Mouse (Mus musculus): ENCODE data around the gene Rassf7. TPM values are rescaled to one million over a fixed set of nuclear protein-coding genes. Genes with fewer than 3 reads are reported as not detected.
A peak's percentile ranks its signal among the peaks of the same experiment; 100 is the strongest.

Rassf7 gene
- total and polyA plus RNA-seq, 2 experiments from 2014 or later, result 23.3 to 24.5 TPM

DNA sequence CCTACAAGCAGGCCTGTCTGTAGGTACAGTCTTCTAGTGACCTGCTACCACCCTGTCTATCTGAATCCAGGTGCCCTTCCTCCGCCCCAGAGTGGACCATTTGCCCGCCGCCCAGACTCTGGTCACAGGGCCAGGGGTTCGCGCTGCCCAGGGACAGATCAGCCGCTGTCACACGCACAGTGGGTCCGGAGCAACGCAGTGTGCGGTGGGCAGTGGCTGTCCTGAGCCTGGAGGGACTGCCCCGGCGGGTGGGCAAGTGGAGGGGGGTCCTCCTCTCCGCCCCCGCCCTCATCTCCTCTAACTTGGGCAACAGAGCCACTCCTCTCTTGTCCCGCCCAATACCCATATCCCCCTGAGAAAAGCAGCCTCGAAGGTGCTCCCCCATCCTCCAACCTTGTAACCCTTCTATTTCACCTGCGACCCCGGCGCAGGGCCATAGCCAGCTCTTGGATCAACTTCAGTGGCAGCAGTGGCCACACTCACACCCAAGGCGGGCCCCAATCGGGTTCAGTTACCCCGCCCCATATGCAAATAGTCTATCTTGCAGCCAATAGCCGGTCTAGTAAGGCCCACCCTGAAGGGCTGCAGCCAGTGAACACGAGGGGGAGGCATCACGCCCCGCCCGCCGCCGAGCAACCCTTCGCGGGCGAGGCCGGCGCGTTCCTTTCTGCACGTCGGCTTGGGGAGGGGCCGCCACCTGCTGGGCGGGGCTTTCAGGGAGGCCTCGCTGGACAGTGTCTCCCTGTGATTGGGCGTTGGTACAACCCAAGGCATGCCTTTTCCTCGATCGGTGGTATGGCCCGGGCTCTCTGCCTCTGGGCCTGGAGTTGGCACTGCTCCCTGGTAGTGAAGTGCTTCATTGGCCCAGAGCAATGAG lies 5.8 kb downstream of the Rassf7 start:
- WGBS, result 2% methylated on average over 44 of the region's 44 CpGs
- peak; percentile 39 for TF ChIP-seq CTCF (IDR thresholded peaks at IDR 0.05; ENCODE audit: low read depth)

DNA sequence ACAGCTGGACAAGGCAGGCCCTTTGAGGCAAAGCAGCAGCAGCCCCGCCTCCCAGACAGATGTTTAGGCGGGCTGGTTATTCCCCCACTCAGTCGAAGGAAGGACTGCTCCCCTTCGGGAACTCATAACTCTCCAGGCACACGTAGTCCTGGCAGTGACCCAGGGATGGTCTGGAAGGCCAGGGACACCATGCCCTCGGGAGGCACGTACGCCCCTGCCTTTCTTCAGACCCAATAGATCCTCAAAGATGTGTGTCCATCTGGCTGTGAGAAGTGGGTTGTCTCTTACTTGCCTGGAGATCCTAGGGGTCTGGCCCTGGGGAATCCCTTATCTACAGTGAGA lies 6.4 kb downstream of the Rassf7 start:
- Histone ChIP-seq H3K4me2 (ENCODE audit: low read depth, low read length) (peak overlapping the region; percentile 68), H3K9ac (replicated peaks; ENCODE audit: low read length) (peak overlapping the region; percentile 44), H3K4me1 (ENCODE audit: insufficient read depth, low read length) (peaks cover 16% of the 10 kb centered on the region), H3K27me3 (ENCODE audit: insufficient read depth, low read length) (no peaks in the 10 kb centered on the region), H3K9me3 (ENCODE audit: low read length) (no peaks in the 10 kb centered on the region), H3K36me3 (ENCODE audit: insufficient read depth, low read length) (no peaks in the 10 kb centered on the region), H3K27ac (peak overlapping the region; percentile 36; the same call in 1 of the 2 replicates), H3K4me3 (ENCODE audit: low read length) (peak overlapping the region; percentile 45)
- no peak for TF ChIP-seq CTCF (IDR thresholded peaks at IDR 0.05; ENCODE audit: low read depth)
- ATAC-seq (no peak), DNase-seq (ENCODE audit: low spot score) (no peak)
- WGBS, result 5% methylated on average over 8 of the region's 8 CpGs

More for the DNA sequence above, 5.8 kb downstream of the Rassf7 start:
- Histone ChIP-seq H3K36me3 (ENCODE audit: insufficient read depth, low read length) (no peaks in the 10 kb centered on the region), H3K4me1 (ENCODE audit: insufficient read depth, low read length) (peaks cover 18% of the 10 kb centered on the region), H3K9me3 (ENCODE audit: low read length) (no peaks in the 10 kb centered on the region), H3K9ac (replicated peaks; ENCODE audit: low read length) (peak overlapping the region; percentile 44), H3K27me3 (ENCODE audit: insufficient read depth, low read length) (no peaks in the 10 kb centered on the region), H3K27ac (peak overlapping the region; percentile 36; the same call in 1 of the 2 replicates), H3K4me3 (ENCODE audit: low read length) (peak overlapping the region; percentile 45), H3K4me2 (ENCODE audit: low read depth, low read length) (peak overlapping the region; percentile 68)
- ATAC-seq (peak; percentile 98), DNase-seq (ENCODE audit: low spot score) (peak; percentile 98)

DNA sequence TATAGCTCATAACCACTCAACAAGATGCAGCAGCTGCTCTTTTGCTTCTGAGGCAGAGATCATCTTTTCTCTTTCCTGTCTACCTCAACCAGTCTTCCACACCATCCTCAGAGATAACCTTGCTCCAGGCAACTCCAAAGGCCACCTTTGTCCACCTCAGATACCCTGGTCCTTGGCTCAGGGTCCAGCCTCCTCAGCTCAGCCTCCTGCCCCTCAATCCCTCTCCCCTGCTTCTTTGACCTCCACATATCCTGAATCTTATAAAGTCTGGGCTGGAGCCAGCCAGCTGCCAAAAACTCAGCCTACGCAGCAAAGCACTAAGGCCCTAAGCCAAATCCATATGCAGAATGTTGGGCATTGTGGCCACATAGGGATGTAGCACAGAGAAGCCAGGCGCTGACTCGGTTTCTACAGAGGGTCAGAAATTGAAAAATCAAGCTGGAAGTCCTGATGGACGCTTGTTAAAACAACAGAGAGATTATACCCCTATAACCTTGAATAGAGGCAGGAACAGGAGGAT lies 7.1 kb downstream of the Rassf7 start:
- H3K36me3 ChIP-seq (ENCODE audit: insufficient read depth, low read length), result no peaks in the 10 kb centered on the region
- peaks cover 16% of the 10 kb centered on the region for H3K4me1 ChIP-seq (ENCODE audit: insufficient read depth, low read length)
- no peak for TF ChIP-seq CTCF (IDR thresholded peaks at IDR 0.05; ENCODE audit: low read depth)
- DNase-seq (ENCODE audit: low spot score), result no peak
- no peaks in the 10 kb centered on the region for H3K27me3 ChIP-seq (ENCODE audit: insufficient read depth, low read length)
- H3K9me3 ChIP-seq (ENCODE audit: low read length), result no peaks in the 10 kb centered on the region
- H3K27ac ChIP-seq, result peak overlapping the region; percentile 36; the same call in 1 of the 2 replicates
- no peak overlapping the region for H3K4me3 ChIP-seq (ENCODE audit: low read length)
- H3K4me2 ChIP-seq (ENCODE audit: low read depth, low read length), result peak overlapping the region; percentile 68; the same call in 1 of the 2 replicates
- no peak for ATAC-seq
- 83% methylated on average over 4 of the region's 4 CpGs for WGBS
- H3K9ac ChIP-seq (replicated peaks; ENCODE audit: low read length), result peak overlapping the region; percentile 44; the same call in 1 of the 2 replicates

DNA sequence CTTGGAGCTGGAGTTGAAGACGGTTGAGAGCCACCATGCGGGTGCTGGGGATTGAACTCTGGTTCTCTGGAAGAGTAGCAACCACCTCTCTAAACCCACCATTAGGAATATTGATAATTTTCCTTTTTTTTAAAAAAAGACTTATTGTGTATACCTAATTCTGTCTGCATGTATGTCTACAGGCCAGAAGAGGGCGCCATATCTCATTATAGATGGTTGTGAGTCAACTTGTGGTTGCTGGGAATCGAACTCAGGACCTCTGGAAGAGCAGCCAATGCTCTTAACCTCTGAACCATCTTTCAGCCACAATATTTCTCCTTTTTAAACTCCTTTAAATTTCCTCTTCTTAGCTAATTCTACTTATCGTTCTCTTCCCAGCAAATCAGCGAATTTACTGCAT lies 10.9 kb downstream of the Rassf7 start:
- 82% methylated on average over 6 of the region's 6 CpGs for WGBS
- H3K9me3 ChIP-seq (ENCODE audit: low read length), result no peaks in the 10 kb centered on the region
- no peak overlapping the region for H3K27ac ChIP-seq
- TF ChIP-seq CTCF (IDR thresholded peaks at IDR 0.05; ENCODE audit: low read depth), result peak; percentile 15; the same call in 1 of the 2 replicates
- no peak for ATAC-seq
- peaks cover 20% of the 10 kb centered on the region for H3K4me1 ChIP-seq (ENCODE audit: insufficient read depth, low read length)
- H3K36me3 ChIP-seq (ENCODE audit: insufficient read depth, low read length), result peaks cover 4% of the 10 kb centered on the region; the same call in 1 of the 2 replicates
- H3K4me2 ChIP-seq (ENCODE audit: low read depth, low read length), result no peak overlapping the region
- no peak overlapping the region for H3K4me3 ChIP-seq (ENCODE audit: low read length)
- no peak for DNase-seq (ENCODE audit: low spot score)
- no peak overlapping the region for H3K9ac ChIP-seq (replicated peaks; ENCODE audit: low read length)
- no peaks in the 10 kb centered on the region for H3K27me3 ChIP-seq (ENCODE audit: insufficient read depth, low read length)

DNA sequence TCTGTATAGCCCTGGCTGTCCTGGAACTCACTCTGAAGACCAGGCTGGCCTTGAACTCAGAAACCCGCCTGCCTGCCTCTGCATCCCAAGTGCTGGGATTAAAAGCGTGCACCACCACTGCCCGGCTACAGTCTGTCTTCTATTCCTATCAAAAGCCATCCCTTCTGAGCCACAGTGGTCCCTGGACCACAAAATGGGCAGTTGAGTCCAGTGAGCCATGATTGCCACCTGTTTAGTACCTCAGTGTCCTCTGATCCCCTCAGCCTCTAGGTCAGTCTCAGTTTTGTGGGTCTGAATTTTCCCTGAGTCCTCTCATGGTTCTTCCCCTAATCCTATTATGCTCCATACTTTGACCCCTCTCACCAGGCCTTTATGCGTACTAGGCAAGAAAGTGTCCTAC lies 12.1 kb downstream of the Rassf7 start:
- Histone ChIP-seq H3K4me3 (ENCODE audit: low read length) (peak overlapping the region; percentile 94; the same call in 1 of the 2 replicates), H3K4me1 (ENCODE audit: insufficient read depth, low read length) (peaks cover 11% of the 10 kb centered on the region), H3K9ac (replicated peaks; ENCODE audit: low read length) (no peak overlapping the region), H3K27ac (peak overlapping the region; percentile 97; the same call in 1 of the 2 replicates), H3K36me3 (ENCODE audit: insufficient read depth, low read length) (peaks cover 15% of the 10 kb centered on the region; the same call in 1 of the 2 replicates), H3K27me3 (ENCODE audit: insufficient read depth, low read length) (no peaks in the 10 kb centered on the region), H3K4me2 (ENCODE audit: low read depth, low read length) (peak overlapping the region; percentile 67; the same call in 1 of the 2 replicates), H3K9me3 (ENCODE audit: low read length) (no peaks in the 10 kb centered on the region)
- no peak for DNase-seq (ENCODE audit: low spot score)
- TF ChIP-seq CTCF (IDR thresholded peaks at IDR 0.05; ENCODE audit: low read depth), result no peak
- WGBS, result 83% methylated on average over 4 of the region's 4 CpGs
- ATAC-seq, result no peak

DNA sequence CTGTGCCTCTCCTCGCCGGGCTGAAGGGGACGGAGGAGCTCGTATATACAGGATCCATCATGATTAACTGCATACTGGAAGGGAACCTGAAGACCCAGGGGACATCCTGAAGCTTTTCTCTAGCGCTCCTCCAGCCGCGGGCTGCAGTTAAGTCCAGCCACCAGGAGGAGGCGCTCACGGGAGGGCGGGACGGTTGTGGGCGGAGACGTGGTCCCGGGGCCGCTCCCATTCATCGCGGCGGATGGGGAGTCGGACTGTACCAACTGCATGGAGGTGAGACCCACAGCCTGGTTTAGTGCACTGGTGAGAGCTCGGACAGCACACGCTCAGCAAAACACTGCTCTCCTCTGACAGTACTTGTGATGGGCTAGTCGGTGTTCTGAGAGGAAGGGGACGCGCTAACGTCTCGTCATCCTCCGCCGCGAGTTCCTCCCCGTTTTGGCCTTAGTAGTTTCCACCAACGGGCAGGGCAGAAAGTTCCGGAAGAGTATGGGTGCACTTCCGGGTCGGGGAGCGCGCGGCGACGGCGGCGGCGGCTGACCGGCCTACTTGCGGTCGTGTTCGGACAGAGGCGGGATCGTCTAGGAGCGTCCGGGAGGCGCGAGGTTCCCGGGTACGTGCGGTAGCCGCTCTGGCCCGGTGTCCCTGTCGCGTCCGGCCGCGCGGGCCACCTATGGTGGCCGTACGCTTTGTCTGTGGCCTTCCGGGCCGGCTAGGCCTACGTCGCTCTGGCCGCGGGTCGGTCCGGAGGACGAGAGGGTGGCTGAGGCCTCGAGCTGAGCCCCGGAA lies 12.8 kb downstream of the Rassf7 start, which contains the start of gene Phrf1:
Phrf1 (plus strand) TSS at position 506 of the 789 bp plus-strand sequence.
- peak within 1 kb of the TSS; percentile 97 for H3K27ac ChIP-seq
- H3K9ac ChIP-seq (replicated peaks; ENCODE audit: low read length), result peak within 1 kb of the TSS; percentile 91
- peaks cover 20% of the 10 kb centered on the region for H3K36me3 ChIP-seq (ENCODE audit: insufficient read depth, low read length)
- TF ChIP-seq CTCF (IDR thresholded peaks at IDR 0.05; ENCODE audit: low read depth), result peak; percentile 99
- no peaks in the 10 kb centered on the region for H3K9me3 ChIP-seq (ENCODE audit: low read length)
- DNase-seq (ENCODE audit: low spot score), result peak; percentile 94
- H3K27me3 ChIP-seq (ENCODE audit: insufficient read depth, low read length), result no peaks in the 10 kb centered on the region
- under 1% methylated on average over 71 of the region's 76 CpGs for WGBS
- peak within 1 kb of the TSS; percentile 94 for H3K4me3 ChIP-seq (ENCODE audit: low read length)
- peak within 1 kb of the TSS; percentile 67 for H3K4me2 ChIP-seq (ENCODE audit: low read depth, low read length)
- ATAC-seq, result peak; percentile 95
- H3K4me1 ChIP-seq (ENCODE audit: insufficient read depth, low read length), result peaks cover 9% of the 10 kb centered on the region
